Mouse (Mus musculus) E14TG2a.4 (cell line): Measurements from ENCODE around the gene Gm20390.

Experiments
- CTCF ChIP-seq: conservative IDR thresholded peaks from 2 replicates; pipeline ENCODE4 v1.5.1; 2014; ENCODE audit warnings: low read length
- NANOG ChIP-seq: IDR thresholded peaks from 2 replicates; pipeline ENCODE4 v1.6.1; 2014; ENCODE audit warnings: borderline replicate concordance, low read length, mixed read lengths

GRCm38 (mm10) chr11:93957746-93958145, 10.3 kb downstream of the Gm20390 start:
- TF ChIP-seq CTCF (no peak), NANOG (no peak)
